Mouse (Mus musculus) liver, adult (tissue): Measurements from ENCODE around the gene Tbcc.

Experiments used
- GATA4 ChIP-seq: IDR thresholded peaks from 2 replicates; pipeline ENCODE4 v1.6.1; 2014; ENCODE audit warnings: mild to moderate bottlenecking, low read length; ENCODE audit not compliant: insufficient replicate concordance

The Tbcc gene

GRCm38 (mm10) chr17:46883107-46883506, 7.4 kb upstream of the Tbcc start:
- TF ChIP-seq GATA4 = no peak

GRCm38 (mm10) chr17:46884766-46885165, 5.7 kb upstream of the Tbcc start:
- TF ChIP-seq GATA4 = no peak

GRCm38 (mm10) chr17:46885218-46885909, 5.1 kb upstream of the Tbcc start:
- no peak for TF ChIP-seq GATA4

GRCm38 (mm10) chr17:46885910-46886643, 4.4 kb upstream of the Tbcc start:
- no peak for TF ChIP-seq GATA4

- TF ChIP-seq GATA4 = no peak
These were observed 1.8 kb upstream of the Tbcc start for GRCm38 (mm10) chr17:46888511-46889212.

- no peak for TF ChIP-seq GATA4
These were observed 917 bp upstream of the Tbcc start for GRCm38 (mm10) chr17:46889450-46890084.

- no peak for TF ChIP-seq GATA4
These were observed 535 bp downstream of the Tbcc start for GRCm38 (mm10) chr17:46890843-46891594.

GRCm38 (mm10) chr17:46895426-46895825, 4.9 kb downstream of the Tbcc start:
- no peak for TF ChIP-seq GATA4

GRCm38 (mm10) chr17:46897221-46897950, 6.9 kb downstream of the Tbcc start:
- no peak for TF ChIP-seq GATA4

- TF ChIP-seq GATA4 = no peak
These were observed 10.5 kb downstream of the Tbcc start for GRCm38 (mm10) chr17:46900941-46901340.

GRCm38 (mm10) chr17:46903876-46904490, 13.5 kb downstream of the Tbcc start:
- no peak for TF ChIP-seq GATA4

GRCm38 (mm10) chr17:46910186-46910585, 19.7 kb downstream of the Tbcc start, which contains the start of gene Prph2:
Gene Prph2, plus strand, starts transcription at chr17:46910459.
- TF ChIP-seq GATA4 = no peak

- no peak for TF ChIP-seq GATA4
These were observed 21.8 kb downstream of the Tbcc start for GRCm38 (mm10) chr17:46912331-46912730.

- no peak for TF ChIP-seq GATA4
These were observed 24.6 kb downstream of the Tbcc start for GRCm38 (mm10) chr17:46915129-46915528.

- TF ChIP-seq GATA4 = no peak
These were observed 28.5 kb downstream of the Tbcc start for GRCm38 (mm10) chr17:46918951-46919350.
